Mouse (Mus musculus): Measurements from ENCODE around the gene Bhlhe41. TPM values are rescaled to one million over a fixed set of nuclear protein-coding genes. Genes with fewer than 3 reads are reported as not detected.

Gene Bhlhe41
- polyA plus RNA-seq, 1 experiment from 2014 or later, result 1.6 TPM

GRCm38 (mm10) chr6:145880609-145881008 lies 15.3 kb upstream of the Bhlhe41 start:
- no peaks in the 10 kb centered on the region for H3K36me3 ChIP-seq (ENCODE audit: control insufficient read depth, insufficient read depth, low read length)
- DNase-seq (ENCODE audit: low spot score), result no peak
- no peak overlapping the region for H3K4me3 ChIP-seq (ENCODE audit: low read depth, low read length)
- TF ChIP-seq CTCF (IDR thresholded peaks at IDR 0.05; ENCODE audit: low read depth) (no peak), EP300 (optimal IDR thresholded peaks at IDR 0.05) (no peak)
- no peak overlapping the region for H3K27ac ChIP-seq (replicated peaks)
- no peaks in the 10 kb centered on the region for H3K27me3 ChIP-seq (ENCODE audit: control insufficient read depth, insufficient read depth, low read length)
- no peaks in the 10 kb centered on the region for H3K4me1 ChIP-seq (replicated peaks; ENCODE audit: control insufficient read depth, insufficient read depth)
- H3K9me3 ChIP-seq (ENCODE audit: control insufficient read depth, low read length), result no peaks in the 10 kb centered on the region
- H3K4me2 ChIP-seq (replicated peaks; ENCODE audit: low read depth), result no peak overlapping the region
- WGBS, result 82% methylated on average over 5 of the region's 5 CpGs
- no peak for ATAC-seq (ENCODE audit: low FRiP score, low TSS enrichment)
- no peak overlapping the region for H3K9ac ChIP-seq (ENCODE audit: low read length)

DNA sequence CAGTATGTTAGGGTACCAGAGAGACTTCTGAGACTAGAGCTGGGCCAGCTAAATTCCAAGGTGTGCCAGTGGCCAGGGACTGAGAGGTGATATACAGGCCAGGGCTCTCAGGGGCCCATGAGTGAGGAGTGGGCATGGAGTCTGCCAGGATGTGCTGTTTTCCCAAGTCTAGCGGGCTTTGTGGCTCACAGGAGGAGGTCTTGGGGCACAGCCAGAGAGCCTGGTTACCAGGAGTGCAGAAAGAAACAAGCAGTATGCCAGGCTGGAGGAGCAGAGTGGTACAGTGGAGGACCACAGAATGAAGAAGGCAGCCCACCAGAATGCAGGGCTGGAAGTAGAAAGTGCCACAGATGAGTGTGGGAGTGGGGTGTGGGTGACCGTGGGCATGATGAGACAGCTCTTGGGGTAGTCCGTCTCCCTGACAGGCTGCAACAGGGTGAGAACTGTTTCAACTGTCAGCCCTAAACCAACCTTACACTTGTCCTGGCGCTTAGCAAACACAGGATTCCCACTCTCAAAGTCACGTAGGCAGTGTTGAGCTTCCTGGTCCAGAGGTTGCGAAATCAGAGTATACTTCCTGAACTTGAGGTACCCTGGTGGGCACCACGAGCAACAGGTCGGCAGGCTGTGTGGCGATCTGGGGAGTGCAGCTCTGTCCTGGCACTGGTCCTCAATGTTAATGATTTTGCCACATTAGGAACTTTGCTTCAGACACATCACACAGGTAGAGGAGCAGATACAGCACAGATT lies 11.8 kb upstream of the Bhlhe41 start:
- H3K27ac ChIP-seq (replicated peaks), result no peak overlapping the region
- no peaks in the 10 kb centered on the region; the same call in 1 of the 2 replicates for H3K27me3 ChIP-seq (ENCODE audit: control insufficient read depth, insufficient read depth, low read length)
- no peak for TF ChIP-seq CTCF (IDR thresholded peaks at IDR 0.05; ENCODE audit: low read depth)
- TF ChIP-seq EP300 (optimal IDR thresholded peaks at IDR 0.05), result no peak
- H3K36me3 ChIP-seq (ENCODE audit: control insufficient read depth, insufficient read depth, low read length), result no peaks in the 10 kb centered on the region
- no peak overlapping the region for H3K9ac ChIP-seq (ENCODE audit: low read length)
- H3K4me2 ChIP-seq (replicated peaks; ENCODE audit: low read depth), result no peak overlapping the region
- 63% methylated on average over 9 of the region's 9 CpGs for WGBS
- H3K4me3 ChIP-seq (ENCODE audit: low read depth, low read length), result no peak overlapping the region
- H3K4me1 ChIP-seq (replicated peaks; ENCODE audit: control insufficient read depth, insufficient read depth), result no peaks in the 10 kb centered on the region
- ATAC-seq (ENCODE audit: low FRiP score, low TSS enrichment) (no peak), DNase-seq (ENCODE audit: low spot score) (no peak)
- H3K9me3 ChIP-seq (ENCODE audit: control insufficient read depth, low read length), result no peaks in the 10 kb centered on the region

DNA sequence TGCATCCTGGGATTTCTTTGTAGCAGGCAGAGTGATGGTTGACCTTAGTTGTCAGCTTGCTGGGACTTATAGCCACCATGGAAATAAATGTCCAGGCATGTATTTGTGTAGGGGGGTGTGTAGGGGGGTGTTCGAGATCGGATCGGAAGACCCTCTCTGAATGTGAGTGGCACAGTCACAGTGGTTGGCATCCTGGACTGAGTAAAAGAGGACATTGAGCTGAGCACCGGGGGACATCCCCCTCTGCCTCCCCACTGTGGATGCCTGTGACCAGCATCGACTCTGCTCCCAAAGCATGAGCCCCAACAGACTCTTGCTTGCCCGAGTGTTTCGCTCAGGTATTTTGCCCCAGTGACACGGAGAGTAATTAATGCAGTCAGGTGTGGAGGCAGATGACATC lies 8.0 kb upstream of the Bhlhe41 start:
- Histone ChIP-seq H3K36me3 (ENCODE audit: control insufficient read depth, insufficient read depth, low read length) (no peaks in the 10 kb centered on the region), H3K4me2 (replicated peaks; ENCODE audit: low read depth) (no peak overlapping the region), H3K4me3 (ENCODE audit: low read depth, low read length) (no peak overlapping the region), H3K9ac (ENCODE audit: low read length) (no peak overlapping the region), H3K27ac (replicated peaks) (no peak overlapping the region), H3K4me1 (replicated peaks; ENCODE audit: control insufficient read depth, insufficient read depth) (no peaks in the 10 kb centered on the region), H3K9me3 (ENCODE audit: control insufficient read depth, low read length) (no peaks in the 10 kb centered on the region), H3K27me3 (ENCODE audit: control insufficient read depth, insufficient read depth, low read length) (no peaks in the 10 kb centered on the region; the same call in 1 of the 2 replicates)
- DNase-seq (ENCODE audit: low spot score), result no peak
- TF ChIP-seq CTCF (IDR thresholded peaks at IDR 0.05; ENCODE audit: low read depth), result no peak
- TF ChIP-seq EP300 (optimal IDR thresholded peaks at IDR 0.05), result no peak
- 72% methylated on average over 8 of the region's 8 CpGs for WGBS
- ATAC-seq (ENCODE audit: low FRiP score, low TSS enrichment), result no peak

GRCm38 (mm10) chr6:145872010-145872409 lies 6.7 kb upstream of the Bhlhe41 start:
- ATAC-seq (ENCODE audit: low FRiP score, low TSS enrichment) (no peak), DNase-seq (ENCODE audit: low spot score) (no peak)
- H3K4me3 ChIP-seq (ENCODE audit: low read depth, low read length), result no peak overlapping the region
- no peaks in the 10 kb centered on the region; the same call in 1 of the 2 replicates for H3K27me3 ChIP-seq (ENCODE audit: control insufficient read depth, insufficient read depth, low read length)
- no peak overlapping the region for H3K9ac ChIP-seq (ENCODE audit: low read length)
- H3K4me1 ChIP-seq (replicated peaks; ENCODE audit: control insufficient read depth, insufficient read depth), result no peaks in the 10 kb centered on the region
- no peak overlapping the region for H3K4me2 ChIP-seq (replicated peaks; ENCODE audit: low read depth)
- no peak overlapping the region for H3K27ac ChIP-seq (replicated peaks)
- 75% methylated on average over 7 of the region's 7 CpGs for WGBS
- TF ChIP-seq EP300 (optimal IDR thresholded peaks at IDR 0.05) (no peak), CTCF (IDR thresholded peaks at IDR 0.05; ENCODE audit: low read depth) (no peak)
- H3K36me3 ChIP-seq (ENCODE audit: control insufficient read depth, insufficient read depth, low read length), result no peaks in the 10 kb centered on the region
- H3K9me3 ChIP-seq (ENCODE audit: control insufficient read depth, low read length), result no peaks in the 10 kb centered on the region

GRCm38 (mm10) chr6:145870991-145871390 lies 5.6 kb upstream of the Bhlhe41 start:
- WGBS, result 77% methylated on average over 4 of the region's 4 CpGs
- no peak for ATAC-seq (ENCODE audit: low FRiP score, low TSS enrichment)

DNA sequence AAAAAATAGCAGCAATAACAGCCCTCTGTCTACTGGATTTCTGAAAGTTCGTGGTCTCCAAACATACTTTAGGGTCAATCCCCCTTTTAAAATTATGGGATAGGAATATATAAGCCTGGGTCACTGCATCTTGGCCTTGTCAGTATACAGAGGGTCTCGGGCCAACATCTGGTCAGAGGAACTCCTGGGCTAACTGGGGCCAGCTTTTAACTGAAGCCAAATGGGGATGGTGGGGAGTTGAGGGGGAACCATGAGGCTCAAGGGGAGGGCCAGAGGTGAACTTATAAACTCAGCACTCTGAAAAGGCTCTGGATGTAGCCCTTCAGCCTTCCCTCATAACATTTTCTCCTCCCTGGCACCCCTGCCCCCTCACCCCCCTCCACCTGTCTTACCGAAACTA lies 1.8 kb upstream of the Bhlhe41 start:
- 0 out of 2 replicates have a peak overlapping the region, but pooled peaks have one; percentile 54 for H3K4me3 ChIP-seq (ENCODE audit: low read depth, low read length)
- H3K9me3 ChIP-seq (ENCODE audit: control insufficient read depth, low read length), result no peaks in the 10 kb centered on the region
- no peak overlapping the region for H3K9ac ChIP-seq (ENCODE audit: low read length)
- peaks cover 6% of the 10 kb centered on the region; the same call in 1 of the 2 replicates for H3K27me3 ChIP-seq (ENCODE audit: control insufficient read depth, insufficient read depth, low read length)
- DNase-seq (ENCODE audit: low spot score) (no peak), ATAC-seq (ENCODE audit: low FRiP score, low TSS enrichment) (no peak)
- 46% methylated on average over 3 of the region's 3 CpGs for WGBS
- H3K4me1 ChIP-seq (replicated peaks; ENCODE audit: control insufficient read depth, insufficient read depth), result no peaks in the 10 kb centered on the region
- H3K27ac ChIP-seq (replicated peaks), result no peak overlapping the region
- TF ChIP-seq CTCF (IDR thresholded peaks at IDR 0.05; ENCODE audit: low read depth) (no peak), EP300 (optimal IDR thresholded peaks at IDR 0.05) (no peak)
- H3K36me3 ChIP-seq (ENCODE audit: control insufficient read depth, insufficient read depth, low read length), result no peaks in the 10 kb centered on the region
- H3K4me2 ChIP-seq (replicated peaks; ENCODE audit: low read depth), result no peak overlapping the region

More at GRCm38 (mm10) chr6:145870991-145871390, 5.6 kb upstream of the Bhlhe41 start:
- H3K4me3 ChIP-seq (ENCODE audit: low read depth, low read length), result no peak overlapping the region
- no peak overlapping the region for H3K9ac ChIP-seq (ENCODE audit: low read length)
- no peak overlapping the region for H3K4me2 ChIP-seq (replicated peaks; ENCODE audit: low read depth)
- no peaks in the 10 kb centered on the region for H3K4me1 ChIP-seq (replicated peaks; ENCODE audit: control insufficient read depth, insufficient read depth)
- no peak for DNase-seq (ENCODE audit: low spot score)
- no peaks in the 10 kb centered on the region for H3K9me3 ChIP-seq (ENCODE audit: control insufficient read depth, low read length)
- TF ChIP-seq CTCF (IDR thresholded peaks at IDR 0.05; ENCODE audit: low read depth), result no peak
- TF ChIP-seq EP300 (optimal IDR thresholded peaks at IDR 0.05), result no peak
- H3K27ac ChIP-seq (replicated peaks), result no peak overlapping the region
- H3K27me3 ChIP-seq (ENCODE audit: control insufficient read depth, insufficient read depth, low read length), result no peaks in the 10 kb centered on the region; the same call in 1 of the 2 replicates
- no peaks in the 10 kb centered on the region for H3K36me3 ChIP-seq (ENCODE audit: control insufficient read depth, insufficient read depth, low read length)
